Mouse (Mus musculus) ES-E14 (cell line): ENCODE measurements at regions not wholly inside any gene's neighbourhood (a gene's known extent, or its start where the extent isn't known, plus 50 kb on each side); places are given as distances from the start of the nearest gene placed in this dataset.

Source experiments
- CHD2 ChIP-seq: IDR thresholded peaks from 2 replicates; pipeline ENCODE4 v1.6.1; 2014; ENCODE audit warnings: mild to moderate bottlenecking, low read depth, low read length, inconsistent platforms
- MAFK ChIP-seq: IDR thresholded peaks from 2 replicates; pipeline ENCODE4 v1.6.1; 2014; ENCODE audit warnings: mild to moderate bottlenecking, low read depth, low read length, inconsistent platforms; ENCODE audit not compliant: insufficient read depth
- ZC3H11A ChIP-seq: IDR thresholded peaks from 2 replicates; pipeline ENCODE4 v1.6.1; 2012; ENCODE audit warnings: low read depth, mild to moderate bottlenecking, inconsistent platforms, low read length, borderline replicate concordance

DNA sequence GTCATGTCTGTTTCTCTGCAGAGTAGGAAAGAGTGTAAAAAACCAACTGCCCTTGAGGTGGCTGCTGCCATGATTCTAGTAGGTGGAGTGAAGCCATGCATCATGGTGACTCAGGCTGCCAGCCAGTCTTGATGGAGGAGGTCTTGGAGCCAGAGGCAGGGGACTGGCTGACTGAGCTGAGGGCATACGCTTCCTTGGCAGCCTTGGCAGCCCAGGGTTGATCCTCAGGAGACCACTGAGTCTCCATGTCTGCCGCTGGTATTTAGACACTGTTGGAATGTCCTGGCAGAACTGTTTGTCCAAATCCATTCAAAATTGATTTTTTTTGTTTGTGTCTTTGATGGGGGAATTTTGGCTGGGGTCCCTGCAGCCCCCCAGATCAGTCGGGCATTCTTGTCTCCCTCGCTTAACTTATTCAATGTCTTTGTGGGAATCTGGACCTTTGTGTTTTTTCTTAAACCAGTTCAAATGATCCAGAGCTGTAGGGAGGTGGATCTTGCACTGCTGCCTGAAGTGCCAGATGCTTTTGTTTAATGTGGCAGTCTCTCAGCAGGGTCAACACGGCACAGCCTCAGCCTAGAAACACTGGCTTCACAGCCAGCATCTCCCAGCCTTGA is 139.0 kb downstream of the 1500009L16Rik start:
- TF ChIP-seq ZC3H11A (no peak), MAFK (no peak), CHD2 (no peak)
